Mouse (Mus musculus) MEL (cell line): ENCODE results near the gene Adamtsl1.

Source experiments
- CHD1 ChIP-seq: IDR thresholded peaks from 2 replicates; pipeline ENCODE4 v1.6.1; 2012; ENCODE audit warnings: low read depth, mild to moderate bottlenecking, inconsistent platforms, low read length, improper control_type of control experiment
- CHD2 ChIP-seq: IDR thresholded peaks from 2 replicates; pipeline ENCODE4 v1.6.1; 2011; ENCODE audit warnings: low read length, improper control_type of control experiment
- CTCF ChIP-seq, 3 experiments: IDR thresholded peaks in 2 of 3; conservative IDR thresholded peaks in 1 of 3; 2 replicates each; pipeline ENCODE4 v1.5.1; 2011 to 2012; ENCODE audit warnings: low read length in 3 of 3, low read depth in 2 of 3, mild to moderate bottlenecking in 2 of 3, improper control_type of control experiment in 1 of 3, inconsistent platforms in 1 of 3, mixed read lengths in 1 of 3, moderate library complexity in 1 of 3; ENCODE audit not compliant: control insufficient read depth in 1 of 3, insufficient read depth in 1 of 3, poor library complexity in 1 of 3, severe bottlenecking in 1 of 3
- EP300 ChIP-seq, 2 experiments: IDR thresholded peaks; 2 replicates each; pipeline ENCODE4 v1.6.1; 2011; ENCODE audit warnings: improper control_type of control experiment in 2 of 2, low read length in 2 of 2, low read depth in 1 of 2, mild to moderate bottlenecking in 1 of 2
- HCFC1 ChIP-seq: IDR thresholded peaks from 2 replicates; pipeline ENCODE4 v1.6.1; 2012; ENCODE audit warnings: low read depth, mild to moderate bottlenecking, inconsistent platforms, low read length, improper control_type of control experiment, moderate library complexity
- MAZ ChIP-seq: IDR thresholded peaks from 2 replicates; pipeline ENCODE4 v1.6.1; 2012; ENCODE audit warnings: low read depth, mild to moderate bottlenecking, inconsistent platforms, low read length, improper control_type of control experiment
- MYC ChIP-seq: IDR thresholded peaks from 2 replicates; pipeline ENCODE4 v1.6.1; 2011; ENCODE audit warnings: low read depth, mild to moderate bottlenecking, low read length, improper control_type of control experiment, moderate library complexity
- NELFE ChIP-seq: IDR thresholded peaks from 2 replicates; pipeline ENCODE4 v1.6.1; 2011; ENCODE audit warnings: low read depth, low read length, improper control_type of control experiment
- POLR2A ChIP-seq, 2 experiments: IDR thresholded peaks; 2 replicates each; pipeline ENCODE4 v1.6.1; 2011 to 2012; ENCODE audit warnings: low read length in 2 of 2, mild to moderate bottlenecking in 2 of 2, control low read depth in 1 of 2, improper control_type of control experiment in 1 of 2, low read depth in 1 of 2, moderate library complexity in 1 of 2; ENCODE audit not compliant: control insufficient read depth in 1 of 2, insufficient read depth in 1 of 2, poor library complexity in 1 of 2
- SIN3A ChIP-seq: IDR thresholded peaks from 2 replicates; pipeline ENCODE4 v1.6.1; 2012; ENCODE audit warnings: low read length, improper control_type of control experiment, inconsistent platforms
- TBP ChIP-seq: IDR thresholded peaks from 2 replicates; pipeline ENCODE4 v1.8.0; 2011; ENCODE audit warnings: low read depth, low read length, improper control_type of control experiment
- USF1 ChIP-seq: IDR thresholded peaks from 2 replicates; pipeline ENCODE4 v1.6.1; 2014; ENCODE audit warnings: low read depth, mild to moderate bottlenecking, inconsistent platforms, low read length, improper control_type of control experiment, moderate library complexity
- ZKSCAN1 ChIP-seq: IDR thresholded peaks from 2 replicates; pipeline ENCODE4 v1.6.1; 2012; ENCODE audit warnings: low read depth, mild to moderate bottlenecking, inconsistent platforms, low read length, improper control_type of control experiment, moderate library complexity
- ZNF384 ChIP-seq: IDR thresholded peaks from 2 replicates; pipeline ENCODE4 v1.6.1; 2012; ENCODE audit warnings: low read depth, mild to moderate bottlenecking, inconsistent platforms, low read length, improper control_type of control experiment

- TF ChIP-seq ZKSCAN1, result no peak
- no peak for TF ChIP-seq MAZ
- no peak for TF ChIP-seq CTCF (IDR thresholded peaks at IDR 0.05 in 2 of 3, conservative IDR thresholded peaks at IDR 0.05 in 1 of 3; ENCODE audit: control insufficient read depth in 1 of 3, insufficient read depth in 1 of 3, low read depth in 2 of 3, low read length in 3 of 3, poor library complexity in 1 of 3, severe bottlenecking in 1 of 3)
- no peak for TF ChIP-seq CHD2
- no peak for TF ChIP-seq POLR2A (IDR thresholded peaks at IDR 0.05; ENCODE audit: control insufficient read depth in 1 of 2, insufficient read depth in 1 of 2, low read depth in 1 of 2, low read length in 2 of 2, poor library complexity in 1 of 2)
- TF ChIP-seq EP300 (IDR thresholded peaks at IDR 0.05; ENCODE audit: low read depth in 1 of 2, low read length in 2 of 2), result no peak
- no peak for TF ChIP-seq TBP
- TF ChIP-seq HCFC1, result no peak
- no peak for TF ChIP-seq NELFE
- TF ChIP-seq ZNF384, result no peak
- no peak for TF ChIP-seq USF1
- no peak for TF ChIP-seq CHD1
- TF ChIP-seq MYC, result no peak
- TF ChIP-seq SIN3A, result no peak
These were observed 104.8 kb downstream of the Adamtsl1 start for GRCm38 (mm10) chr4:85618746-85619145.
